Mouse (Mus musculus) gastrocnemius, adult 18-20 months (tissue): ENCODE measurements around the gene Kif21a. TPM values are rescaled to one million over a fixed set of nuclear protein-coding genes. Genes with fewer than 3 reads are reported as not detected.
A peak's percentile ranks its signal among the peaks of the same experiment; 100 is the strongest.

Experiments
- DNase-seq: peaks from one replicate; pipeline ENCODE4 v3.0.0; 2021; ENCODE audit warnings: low spot score
- total RNA-seq, 2 experiments: library from RNA; stranded (reverse); gene quantifications; 2 replicates each; pipeline ENCODE4 v1.2.3; 2021

Kif21a gene
- total RNA-seq, 2 experiments from 2014 or later, result 17.7 to 24.7 TPM

DNA sequence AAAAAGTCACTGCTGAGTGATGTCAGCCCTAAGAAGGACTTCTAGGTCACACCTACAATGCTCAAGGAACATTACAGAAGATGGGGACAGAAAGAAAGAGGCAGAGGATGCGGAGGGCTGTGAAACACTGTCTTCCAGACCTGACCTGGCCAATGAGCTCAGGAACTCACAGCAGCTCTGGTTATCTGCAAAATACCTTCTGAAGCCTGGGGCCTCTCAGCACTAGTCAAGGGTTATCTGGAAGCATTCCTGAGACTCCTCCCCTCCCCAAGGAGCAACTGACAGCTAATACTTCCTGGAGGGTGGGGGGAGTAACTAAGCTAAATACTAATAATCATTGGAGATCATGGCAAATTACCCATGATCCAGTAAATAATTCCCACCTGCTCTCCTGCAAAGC, 111.3 kb downstream of the Kif21a start:
- no peak for DNase-seq

DNA sequence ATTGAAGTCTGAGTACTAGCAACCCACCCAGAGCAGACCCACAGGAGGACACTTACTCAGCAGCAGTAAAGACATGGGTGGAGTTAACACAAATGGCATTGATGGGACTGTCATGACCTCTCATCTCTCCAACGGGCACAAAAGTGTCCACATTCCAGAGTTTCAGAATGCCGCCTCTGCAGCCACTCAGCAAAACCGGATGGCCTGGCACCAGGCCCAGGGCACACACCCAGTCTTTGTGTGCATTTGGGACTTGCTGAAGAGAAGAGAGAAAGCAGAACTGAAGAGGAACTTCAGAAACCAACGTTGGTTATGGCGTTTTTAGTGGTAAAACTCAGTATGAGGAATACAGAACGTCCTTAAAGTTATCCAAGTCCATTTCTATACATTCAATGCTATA, 114.2 kb downstream of the Kif21a start:
- peak; percentile 6 for DNase-seq

DNA sequence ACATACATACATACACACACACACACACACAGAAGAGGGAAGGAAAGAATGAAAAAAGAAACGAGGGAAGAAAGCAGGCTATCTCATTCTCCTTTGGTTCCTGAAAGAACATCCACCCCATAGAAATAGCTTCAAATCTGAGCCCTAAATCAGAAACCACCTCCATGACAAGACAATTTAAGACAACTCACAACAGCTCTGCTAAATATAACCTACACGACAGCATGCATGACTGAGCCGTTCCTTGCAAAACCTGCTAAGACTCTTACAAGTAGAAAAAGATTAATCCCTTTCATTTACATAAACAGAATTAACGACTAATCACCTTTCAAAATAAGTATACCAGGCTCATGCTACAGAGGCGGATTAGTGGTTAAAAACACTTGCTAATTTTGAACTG, 118.3 kb downstream of the Kif21a start:
- no peak for DNase-seq

DNA sequence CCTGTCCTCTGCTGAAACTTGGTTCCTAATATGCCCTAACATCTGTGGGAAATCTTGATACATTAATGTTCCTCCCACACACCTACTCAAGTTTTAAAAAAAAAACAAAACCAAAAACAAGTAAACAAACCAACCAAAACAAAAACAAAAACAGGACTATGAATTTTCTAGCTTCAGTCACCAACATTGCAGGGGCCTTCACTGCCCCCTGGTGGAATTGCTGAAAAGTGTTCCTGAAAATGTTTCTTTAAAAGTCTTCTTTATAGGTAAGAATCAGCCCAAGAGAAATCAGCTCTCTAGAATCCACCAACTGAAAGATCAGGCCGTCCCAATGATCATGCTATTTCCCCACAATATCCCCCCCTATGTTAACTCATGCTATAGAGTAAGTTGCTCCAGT, 120.7 kb downstream of the Kif21a start:
- DNase-seq, result no peak

DNA sequence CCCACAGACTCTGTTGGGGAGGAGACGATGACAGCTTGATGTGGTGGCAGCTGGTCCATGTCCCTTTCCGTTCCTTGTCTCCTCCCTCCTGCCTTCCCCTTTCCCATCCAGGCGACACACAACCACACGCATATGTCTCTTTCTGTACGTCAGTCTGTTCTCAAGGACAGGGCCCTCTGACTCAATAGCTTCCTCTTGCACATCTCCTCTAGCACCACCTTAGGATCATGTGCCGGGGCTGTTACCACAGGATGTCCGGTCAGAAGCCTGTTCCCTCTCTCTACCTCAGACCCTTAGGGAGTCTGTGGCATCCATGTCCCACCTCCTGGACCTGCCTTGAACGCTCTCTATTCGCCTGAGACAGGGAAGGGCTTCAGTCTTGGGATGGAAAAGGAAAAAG, 153.3 kb downstream of the Kif21a start:
- DNase-seq, result no peak

DNA sequence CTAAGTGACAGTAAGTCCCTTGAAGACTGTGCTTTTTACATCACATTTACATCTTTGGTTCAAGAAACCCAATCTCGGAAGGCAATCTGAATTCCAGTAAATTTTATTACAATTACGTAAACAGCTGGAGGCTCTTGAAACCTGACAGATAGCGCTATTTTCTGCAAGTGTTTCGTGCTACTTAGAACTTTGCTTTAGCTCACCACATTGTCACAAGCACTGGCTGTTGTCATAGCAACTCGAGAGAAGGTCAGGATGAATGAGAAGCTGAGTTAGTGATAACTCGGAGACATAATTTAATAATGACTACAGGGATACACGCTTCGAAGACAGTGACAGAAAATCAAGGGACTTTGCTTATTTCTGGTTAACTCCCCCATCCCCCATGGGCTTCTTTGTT, 162.3 kb downstream of the Kif21a start:
- DNase-seq, result no peak

Other genes with a start within 250 kb of the Kif21a start
- gene Abcd2, start 141.9 kb upstream of the Kif21a start, total RNA-seq, result 10 to 100 TPM; 19.5 to 19.6 TPM
- not detected for gene CN725425, start 149.5 kb upstream of the Kif21a start, total RNA-seq